Comparison of ENCODE assay signal across 8 mouse cellular contexts in genomic region chr10:111473511-111474371, GRCm38 (mm10). TPM values are rescaled to one million over a fixed set of nuclear protein-coding genes. Genes with fewer than 3 reads are reported as not detected.
DNase-seq lines count a peak whose midpoint lies in the region; ATAC-seq and TF ChIP-seq lines count a peak whose summit lies in the region.

No protein-coding gene starts in this region.

- TF ChIP-seq CTCF in liver, postnatal 0 days (IDR thresholded peaks at IDR 0.05; ENCODE audit: low read depth), result no peak

- H3K36me3 ChIP-seq in embryonic facial prominence, embryonic 12.5 days, result no peaks in the 10 kb centered on the region
- H3K36me3 ChIP-seq in heart, embryonic 11.5 days (ENCODE audit: control insufficient read depth, insufficient read depth, low read length), result 0 out of 2 replicates have a peak, but pooled peaks cover 3% of the 10 kb centered on the region
- 0 out of 2 replicates have a peak, but pooled peaks cover 4% of the 10 kb centered on the region for H3K36me3 ChIP-seq in kidney, embryonic 16.5 days (ENCODE audit: insufficient read depth, low read length)
- no peaks in the 10 kb centered on the region for H3K36me3 ChIP-seq in liver, postnatal 0 days (replicated peaks; ENCODE audit: insufficient read depth, low read length)
- H3K36me3 ChIP-seq in neural tube, embryonic 15.5 days, result no peaks in the 10 kb centered on the region

- H3K27ac ChIP-seq in embryonic facial prominence, embryonic 12.5 days, result peak overlapping the region; percentile 97
- H3K27ac ChIP-seq in heart, embryonic 11.5 days (ENCODE audit: low read depth, low read length), result peak overlapping the region; percentile 94
- H3K27ac ChIP-seq in kidney, embryonic 16.5 days (ENCODE audit: low read length), result peak overlapping the region; percentile 90
- H3K27ac ChIP-seq in liver, postnatal 0 days (ENCODE audit: low read depth), result peak overlapping the region; percentile 90
- H3K27ac ChIP-seq in neural tube, embryonic 15.5 days (replicated peaks), result peak overlapping the region; percentile 99

- WGBS in embryonic facial prominence, embryonic 12.5 days, result under 1% methylated on average over 54 of the region's 58 CpGs
- under 1% methylated on average over 54 of the region's 58 CpGs for WGBS in heart, embryonic 11.5 days (ENCODE audit: insufficient replicate concordance)
- WGBS in kidney, embryonic 16.5 days, result under 1% methylated on average over 42 of the region's 58 CpGs
- WGBS in liver, postnatal 0 days (ENCODE audit: insufficient replicate concordance), result under 1% methylated on average over 41 of the region's 58 CpGs
- WGBS in neural tube, embryonic 15.5 days, result under 1% methylated on average over 58 of the region's 58 CpGs

- H3K9me3 ChIP-seq in embryonic facial prominence, embryonic 12.5 days, result no peaks in the 10 kb centered on the region
- no peaks in the 10 kb centered on the region for H3K9me3 ChIP-seq in heart, embryonic 11.5 days (replicated peaks; ENCODE audit: control insufficient read depth, low read length)
- no peaks in the 10 kb centered on the region for H3K9me3 ChIP-seq in kidney, embryonic 16.5 days (ENCODE audit: low read length)
- no peaks in the 10 kb centered on the region for H3K9me3 ChIP-seq in liver, postnatal 0 days (ENCODE audit: low read length)
- H3K9me3 ChIP-seq in neural tube, embryonic 15.5 days (replicated peaks), result no peaks in the 10 kb centered on the region

- no peak for TF ChIP-seq EP300 in liver, postnatal 0 days (IDR thresholded peaks at IDR 0.05; ENCODE audit: low read depth)

- peak overlapping the region; percentile 74 for H3K4me2 ChIP-seq in embryonic facial prominence, embryonic 12.5 days (replicated peaks)
- peak overlapping the region; percentile 82 for H3K4me2 ChIP-seq in heart, embryonic 11.5 days
- peak overlapping the region; percentile 85 for H3K4me2 ChIP-seq in kidney, embryonic 16.5 days (replicated peaks; ENCODE audit: low read depth, low read length)
- peak overlapping the region; percentile 95 for H3K4me2 ChIP-seq in liver, postnatal 0 days (ENCODE audit: low read depth, low read length)
- peak overlapping the region; percentile 81 for H3K4me2 ChIP-seq in neural tube, embryonic 15.5 days

- H3K4me3 ChIP-seq in embryonic facial prominence, embryonic 12.5 days, result peak overlapping the region; percentile 96
- peak overlapping the region; percentile 98 for H3K4me3 ChIP-seq in heart, embryonic 11.5 days (ENCODE audit: low read depth, low read length)
- H3K4me3 ChIP-seq in kidney, embryonic 16.5 days (ENCODE audit: low read length), result peak overlapping the region; percentile 96
- H3K4me3 ChIP-seq in liver, postnatal 0 days (ENCODE audit: low read depth, low read length), result peak overlapping the region; percentile 96
- peak overlapping the region; percentile 79 for H3K4me3 ChIP-seq in neural tube, embryonic 15.5 days (replicated peaks)

- peaks cover 20% of the 10 kb centered on the region for H3K4me1 ChIP-seq in embryonic facial prominence, embryonic 12.5 days
- peaks cover 11% of the 10 kb centered on the region for H3K4me1 ChIP-seq in heart, embryonic 11.5 days (ENCODE audit: control insufficient read depth, insufficient read depth, low read length)
- peaks cover 30% of the 10 kb centered on the region for H3K4me1 ChIP-seq in kidney, embryonic 16.5 days (ENCODE audit: insufficient read depth, low read length)
- peaks cover 30% of the 10 kb centered on the region for H3K4me1 ChIP-seq in liver, postnatal 0 days (ENCODE audit: insufficient read depth)
- peaks cover 43% of the 10 kb centered on the region for H3K4me1 ChIP-seq in neural tube, embryonic 15.5 days

- peak; percentile 40 for DNase-seq in adrenal gland, postnatal 25 days
- peak; percentile 61 for DNase-seq in liver, postnatal 0 days
- DNase-seq in thymus, postnatal 0 days (ENCODE audit: low spot score), result peak; percentile 51

- no peaks in the 10 kb centered on the region for H3K27me3 ChIP-seq in embryonic facial prominence, embryonic 12.5 days
- no peaks in the 10 kb centered on the region for H3K27me3 ChIP-seq in heart, embryonic 11.5 days (ENCODE audit: control insufficient read depth, insufficient read depth, low read length)
- no peaks in the 10 kb centered on the region for H3K27me3 ChIP-seq in kidney, embryonic 16.5 days (ENCODE audit: insufficient read depth, low read length)
- H3K27me3 ChIP-seq in liver, postnatal 0 days (ENCODE audit: insufficient read depth, low read length), result no peaks in the 10 kb centered on the region
- no peaks in the 10 kb centered on the region for H3K27me3 ChIP-seq in neural tube, embryonic 15.5 days (replicated peaks)

- peak overlapping the region; percentile 97 for H3K9ac ChIP-seq in embryonic facial prominence, embryonic 12.5 days
- peak overlapping the region; percentile 98 for H3K9ac ChIP-seq in heart, embryonic 11.5 days (ENCODE audit: low read depth, low read length)
- peak overlapping the region; percentile 98 for H3K9ac ChIP-seq in kidney, embryonic 16.5 days (replicated peaks; ENCODE audit: low read length)
- peak overlapping the region; percentile 94 for H3K9ac ChIP-seq in liver, postnatal 0 days (replicated peaks)
- peak overlapping the region; percentile 87 for H3K9ac ChIP-seq in neural tube, embryonic 15.5 days (replicated peaks)

- peak; percentile 48 for ATAC-seq in CD4-positive, CD25-positive, alpha-beta regulatory T cell, adult 4 months
- peak; percentile 61 for ATAC-seq in embryonic facial prominence, embryonic 12.5 days (ENCODE audit: insufficient number of reproducible peaks, insufficient read depth, low FRiP score, low TSS enrichment)
- peak; percentile 70 for ATAC-seq in heart, embryonic 11.5 days (replicated peaks; ENCODE audit: insufficient number of reproducible peaks, low FRiP score, low TSS enrichment)
- ATAC-seq in kidney, embryonic 16.5 days (ENCODE audit: low FRiP score, low TSS enrichment), result peak; percentile 85
- peak; percentile 72 for ATAC-seq in liver, postnatal 0 days
- peak; percentile 74 for ATAC-seq in neural tube, embryonic 15.5 days (ENCODE audit: low FRiP score)

RNA-seq across cellular contexts. Expression of gene Nap1l1, which starts 0.7 kb away (rescaled TPM):
- 100 to 1,000 TPM; 105 to 108 TPM for polyA plus RNA-seq in CD4-positive, CD25-positive, alpha-beta regulatory T cell, adult 4 months (2017; shearing (Covaris generic))
- 150 and 162 TPM in 2 replicates for total RNA-seq in adrenal gland, postnatal 25 days (2021)
- polyA plus RNA-seq in embryonic facial prominence, embryonic 12.5 days (2016; fragmentation: Nextera tagmentation; extraction: Ambion mirVana), result 286 and 315 TPM in 2 replicates
- 202 and 207 TPM in 2 replicates for polyA plus RNA-seq in heart, embryonic 11.5 days (2014; fragmentation: Nextera tagmentation; extraction: Ambion mirVana)
- 203 and 209 TPM in 2 replicates for polyA plus RNA-seq in kidney, embryonic 16.5 days (2015; fragmentation: Nextera tagmentation; extraction: Ambion mirVana)
- polyA plus RNA-seq in liver, postnatal 0 days (2015; fragmentation: Nextera tagmentation; extraction: Ambion mirVana), result 69.9 and 73.7 TPM in 2 replicates
- polyA plus RNA-seq in neural tube, embryonic 15.5 days (2015; fragmentation: Nextera tagmentation; extraction: Ambion mirVana), result 162 and 180 TPM in 2 replicates
- polyA plus RNA-seq in thymus, postnatal 0 days (2015; fragmentation: Nextera tagmentation; extraction: Ambion mirVana), result 222 and 227 TPM in 2 replicates

RNA-seq across cellular contexts. Expression of gene Phlda1, which starts 32.3 kb away (rescaled TPM):
- 1 to 10 TPM; 5.8 to 9.9 TPM for polyA plus RNA-seq in CD4-positive, CD25-positive, alpha-beta regulatory T cell, adult 4 months (2017; shearing (Covaris generic))
- 66.2 and 75.2 TPM in 2 replicates for total RNA-seq in adrenal gland, postnatal 25 days (2021)
- polyA plus RNA-seq in embryonic facial prominence, embryonic 12.5 days (2016; fragmentation: Nextera tagmentation; extraction: Ambion mirVana), result 34.7 and 37.4 TPM in 2 replicates
- polyA plus RNA-seq in heart, embryonic 11.5 days (2014; fragmentation: Nextera tagmentation; extraction: Ambion mirVana), result 20.9 and 22.2 TPM in 2 replicates
- 27.3 and 36.6 TPM in 2 replicates for polyA plus RNA-seq in kidney, embryonic 16.5 days (2015; fragmentation: Nextera tagmentation; extraction: Ambion mirVana)
- 29.6 and 32.1 TPM in 2 replicates for polyA plus RNA-seq in liver, postnatal 0 days (2015; fragmentation: Nextera tagmentation; extraction: Ambion mirVana)
- polyA plus RNA-seq in neural tube, embryonic 15.5 days (2015; fragmentation: Nextera tagmentation; extraction: Ambion mirVana), result 67.4 and 69.7 TPM in 2 replicates
- 61.1 and 64.1 TPM in 2 replicates for polyA plus RNA-seq in thymus, postnatal 0 days (2015; fragmentation: Nextera tagmentation; extraction: Ambion mirVana)

Comparison
In these comparisons a context has a peak if more than half of its experiments do, and no peak if none do; other contexts are left out.
1. Peak in every context shown above with its lines: DNase-seq, ATAC-seq, H3K4me3 ChIP-seq and H3K27ac ChIP-seq.